ENCODE assay signal across 9 mouse cellular contexts in the genomic region with DNA sequence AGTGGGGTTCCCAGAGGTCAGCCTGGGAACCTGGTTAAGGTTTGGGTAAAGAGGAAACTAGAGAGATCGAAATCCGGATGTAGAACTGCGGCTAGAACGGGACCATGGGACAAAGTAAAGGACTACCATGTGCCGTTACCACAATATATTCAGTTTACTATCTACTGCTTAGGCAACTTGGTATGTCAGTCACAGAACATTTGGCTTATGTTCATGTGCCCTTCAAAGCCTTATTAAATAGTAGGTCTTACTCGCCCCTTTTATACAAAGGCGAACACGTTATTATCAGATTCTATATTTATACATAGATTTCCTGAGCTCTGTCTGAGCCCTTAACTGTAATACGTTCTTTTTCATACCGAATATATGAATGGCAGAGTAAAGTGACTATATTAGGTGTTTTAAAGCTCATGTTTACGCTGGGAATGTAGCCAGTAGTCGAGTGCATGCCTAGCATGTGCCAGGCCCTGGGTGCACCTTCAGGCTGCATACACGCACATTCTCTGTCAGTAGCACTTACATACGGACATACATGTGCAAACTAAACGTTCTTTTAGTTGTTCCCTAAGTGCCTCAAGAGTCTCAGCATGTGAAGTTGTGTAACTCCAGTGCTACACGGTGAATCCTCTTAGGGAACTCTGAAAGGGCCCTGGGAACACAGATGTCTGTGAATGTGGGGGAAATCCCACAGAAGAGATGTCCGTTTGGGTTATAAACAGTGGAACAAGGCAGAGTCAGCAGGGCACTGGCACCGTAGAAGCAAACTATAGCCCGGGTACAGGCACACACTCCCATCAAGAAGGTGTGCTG. TPM values are rescaled to one million over a fixed set of nuclear protein-coding genes. Genes with fewer than 3 reads are reported as not detected.
DNase-seq lines count a peak whose midpoint lies in the region; ATAC-seq and TF ChIP-seq lines count a peak whose summit lies in the region.
"Had no signal": no experiment of that assay in that cellular context is flagged by ENCODE, and none has a peak within 500 bp of the region (broad histone marks: within the 10 kb centered on the region; RNA-seq: fewer than 3 reads in every experiment).

No protein-coding gene starts in this region.

- no peak for TF ChIP-seq POLR2A in lung, adult 2 months (IDR thresholded peaks at IDR 0.05; ENCODE audit: borderline replicate concordance, extremely low read depth, low read depth, low read length)

- H3K36me3 ChIP-seq in heart, embryonic 12.5 days, result no peaks in the 10 kb centered on the region
- peaks cover 4% of the 10 kb centered on the region; the same call in 1 of the 2 replicates for H3K36me3 ChIP-seq in limb, embryonic 13.5 days
- no peaks in the 10 kb centered on the region for H3K36me3 ChIP-seq in stomach, embryonic 14.5 days (ENCODE audit: control insufficient read depth, insufficient read depth, low read length)

- H3K27me3 ChIP-seq in heart, embryonic 12.5 days (replicated peaks), result no peaks in the 10 kb centered on the region
- H3K27me3 ChIP-seq in limb, embryonic 13.5 days, result no peaks in the 10 kb centered on the region
- H3K27me3 ChIP-seq in stomach, embryonic 14.5 days (ENCODE audit: control insufficient read depth, insufficient read depth, low read length), result no peaks in the 10 kb centered on the region

- ATAC-seq in heart, embryonic 12.5 days (ENCODE audit: insufficient number of reproducible peaks, low FRiP score), result no peak
- ATAC-seq in limb, embryonic 13.5 days (ENCODE audit: low FRiP score, low read depth), result no peak
- no peak for ATAC-seq in stomach, embryonic 14.5 days (ENCODE audit: insufficient number of reproducible peaks, insufficient read depth, low FRiP score, low read depth)

- H3K4me2 ChIP-seq in heart, embryonic 12.5 days, result peak overlapping the region; percentile 69
- peak overlapping the region; percentile 76 for H3K4me2 ChIP-seq in limb, embryonic 13.5 days (replicated peaks)
- H3K4me2 ChIP-seq in stomach, embryonic 14.5 days (replicated peaks; ENCODE audit: low read depth, low read length), result peak overlapping the region; percentile 59

- H3K27ac ChIP-seq in heart, embryonic 12.5 days (ENCODE audit: poor library complexity, severe bottlenecking), result no peak overlapping the region
- H3K27ac ChIP-seq in limb, embryonic 13.5 days, result no peak overlapping the region
- H3K27ac ChIP-seq in stomach, embryonic 14.5 days (ENCODE audit: low read length), result 0 out of 2 replicates have a peak overlapping the region, but pooled peaks have one; percentile 29

- 19% methylated on average over 19 of the region's 19 CpGs for WGBS in lung, adult 2 months
- 74% methylated on average over 19 of the region's 19 CpGs for WGBS in heart, embryonic 12.5 days
- 77% methylated on average over 19 of the region's 19 CpGs for WGBS in limb, embryonic 13.5 days
- WGBS in stomach, embryonic 14.5 days, result 59% methylated on average over 19 of the region's 19 CpGs

- peak overlapping the region; percentile 50; the same call in 1 of the 2 replicates for H3K9ac ChIP-seq in heart, embryonic 12.5 days
- H3K9ac ChIP-seq in limb, embryonic 13.5 days, result 0 out of 2 replicates have a peak overlapping the region, but pooled peaks have one; percentile 25
- no peak overlapping the region for H3K9ac ChIP-seq in stomach, embryonic 14.5 days (replicated peaks; ENCODE audit: low read depth, low read length)

- TF ChIP-seq CTCF in lung, adult 2 months (IDR thresholded peaks at IDR 0.05; ENCODE audit: insufficient read depth, low read length), result no peak

- peak overlapping the region; percentile 59 for H3K4me3 ChIP-seq in lung, adult 2 months (replicated peaks; ENCODE audit: extremely low read depth, low read depth, low read length)
- H3K4me3 ChIP-seq in heart, embryonic 12.5 days, result peak overlapping the region; percentile 36
- peak overlapping the region; percentile 26; the same call in 1 of the 2 replicates for H3K4me3 ChIP-seq in limb, embryonic 13.5 days
- H3K4me3 ChIP-seq in stomach, embryonic 14.5 days (ENCODE audit: low read depth, low read length), result peak overlapping the region; percentile 86; the same call in 1 of the 2 replicates

- peaks cover 20% of the 10 kb centered on the region for H3K4me1 ChIP-seq in lung, adult 2 months (ENCODE audit: control insufficient read depth, insufficient read depth, low read length)
- peaks cover 29% of the 10 kb centered on the region for H3K4me1 ChIP-seq in heart, embryonic 12.5 days (replicated peaks)
- H3K4me1 ChIP-seq in limb, embryonic 13.5 days, result peaks cover 28% of the 10 kb centered on the region
- H3K4me1 ChIP-seq in stomach, embryonic 14.5 days (ENCODE audit: control insufficient read depth, insufficient read depth, low read length), result peaks cover 12% of the 10 kb centered on the region

- no peak for DNase-seq in lung, adult 2 months
- no peak for DNase-seq in lung, postnatal 10 days
- no peak for DNase-seq in right cerebral cortex, postnatal 14 days
- no peak for DNase-seq in adrenal gland, postnatal 4 days (ENCODE audit: low spot score in 2 of 2)
- DNase-seq: cerebellum, postnatal 25 days; midbrain, embryonic 14.5 days had no signal

- H3K9me3 ChIP-seq in heart, embryonic 12.5 days (replicated peaks), result no peaks in the 10 kb centered on the region
- no peaks in the 10 kb centered on the region for H3K9me3 ChIP-seq in limb, embryonic 13.5 days
- no peaks in the 10 kb centered on the region for H3K9me3 ChIP-seq in stomach, embryonic 14.5 days (ENCODE audit: control insufficient read depth, low read depth, low read length)

RNA-seq across cellular contexts. Expression of gene Il6st, which starts 2.5 kb away (rescaled TPM):
- polyA plus RNA-seq in lung, adult 2 months (2012; rRNA removed), result 45.4 and 60.5 TPM in 2 replicates
- 79.3 and 84.2 TPM in 2 replicates for polyA plus RNA-seq in heart, embryonic 12.5 days (2016; fragmentation: Nextera tagmentation; extraction: Ambion mirVana)
- polyA plus RNA-seq in limb, embryonic 13.5 days (2015; fragmentation: Nextera tagmentation; extraction: Ambion mirVana), result 31.8 and 41.1 TPM in 2 replicates
- polyA plus RNA-seq in stomach, embryonic 14.5 days (2014; fragmentation: Nextera tagmentation; extraction: Ambion mirVana), result 48.8 and 49.5 TPM in 2 replicates
- total RNA-seq in adrenal gland, postnatal 4 days (2021), result 100 to 1,000 TPM; 278 to 288 TPM

Comparison
In these comparisons a context has a peak if more than half of its experiments do, and no peak if none do; other contexts are left out.
1. H3K4me3 ChIP-seq: peak in every context shown above with its lines; median percentile 86 in stomach, embryonic 14.5 days; 59 in lung, adult 2 months; 36 in heart, embryonic 12.5 days; 26 in limb, embryonic 13.5 days.